Mouse (Mus musculus): ENCODE measurements around the gene Mat1a.

Mat1a gene

DNA sequence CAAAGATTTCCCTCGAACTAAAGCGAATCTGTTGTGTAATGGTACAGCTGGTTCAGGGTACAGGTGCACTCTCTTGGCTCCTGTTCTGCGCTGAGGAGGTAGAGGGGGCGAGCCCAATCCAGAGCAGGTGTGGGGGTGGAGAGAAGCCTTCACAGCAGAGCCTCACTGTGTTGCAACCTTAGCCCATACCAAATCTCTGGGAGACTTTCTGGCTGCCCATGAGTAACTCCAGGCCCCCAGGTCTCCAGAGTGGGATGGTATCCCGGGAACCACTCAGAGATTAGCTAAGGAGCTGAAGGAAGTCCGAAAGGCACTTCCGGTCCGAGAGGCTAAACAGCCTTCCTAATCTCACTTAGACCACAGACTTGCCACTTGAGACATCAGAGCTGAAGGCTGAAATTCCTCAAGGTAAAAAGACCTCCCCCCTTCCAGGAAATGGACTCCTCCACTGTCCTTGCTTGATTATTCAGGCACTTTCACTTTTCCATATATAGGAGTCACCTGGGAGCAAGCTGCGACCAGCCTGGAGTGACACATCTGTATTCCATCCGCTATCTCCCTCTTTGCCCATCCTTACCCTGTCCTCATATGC, at the start of gene Mat1a:
Gene Mat1a (plus strand): TSS at position 183 of the 592 bp plus-strand sequence.
- DNase-seq = no peak

DNA sequence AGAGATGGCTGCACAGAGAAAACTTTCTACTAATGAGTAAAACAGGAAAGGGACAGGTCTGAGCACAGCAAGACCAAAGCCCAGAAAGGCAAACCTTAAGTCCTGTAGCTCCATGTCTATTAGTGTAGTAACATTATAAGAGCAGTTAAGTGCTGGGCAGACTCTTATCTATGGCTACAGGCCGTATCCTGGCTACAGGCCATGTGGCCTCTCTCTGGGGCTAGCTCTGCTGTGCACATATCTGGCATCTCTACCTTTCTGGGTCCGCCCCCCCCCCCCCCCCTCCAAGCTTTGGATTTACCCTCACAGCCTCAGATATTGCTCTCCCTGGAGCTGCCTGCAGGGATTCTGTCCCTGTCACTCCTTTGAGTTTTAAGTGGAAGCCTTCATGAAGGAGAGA, 39.7 kb upstream of the Mat1a start:
- no peak for DNase-seq

DNA sequence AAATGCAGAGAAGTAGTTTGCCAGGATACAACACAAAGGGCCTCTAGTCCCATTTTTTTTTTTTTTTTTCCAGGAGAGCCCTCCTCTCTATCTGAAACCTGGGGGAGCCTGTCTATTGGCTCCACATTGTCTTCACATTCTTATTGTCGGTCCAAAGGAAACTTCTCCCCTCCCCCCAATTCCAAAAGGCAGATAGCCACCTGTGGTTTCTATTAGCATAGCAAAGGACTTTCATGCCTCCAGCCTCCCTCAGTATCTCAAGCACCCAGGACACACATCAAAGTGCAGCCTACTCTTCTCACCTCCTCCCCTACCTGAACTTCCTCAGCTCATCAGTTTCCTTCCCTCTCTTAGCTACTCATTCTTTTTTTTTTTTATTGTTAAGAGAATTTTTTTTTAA, 38.4 kb upstream of the Mat1a start:
- DNase-seq = no peak

DNA sequence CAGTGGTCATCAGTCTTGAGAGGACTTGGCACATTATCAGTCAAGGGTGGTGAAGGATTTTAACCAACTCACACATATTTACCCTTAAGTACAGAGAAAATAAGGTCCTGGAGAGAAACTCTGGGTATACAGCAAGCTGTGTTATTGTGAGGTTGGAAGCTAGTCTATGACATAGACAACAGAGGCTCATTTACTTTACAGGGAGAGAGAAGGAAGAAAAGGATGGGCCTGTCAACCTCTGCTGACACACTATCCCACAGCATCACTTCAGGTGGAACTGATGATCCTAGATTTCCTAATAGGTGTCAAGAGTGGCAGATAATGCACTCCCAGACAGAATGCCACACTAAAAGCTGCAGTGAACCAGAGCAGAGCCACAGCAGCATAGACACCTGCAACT, 35.7 kb upstream of the Mat1a start, which contains the start of gene Dydc2:
Gene Dydc2 (minus strand): TSS at position 101 of the 400 bp plus-strand sequence.
- no peak for DNase-seq

DNA sequence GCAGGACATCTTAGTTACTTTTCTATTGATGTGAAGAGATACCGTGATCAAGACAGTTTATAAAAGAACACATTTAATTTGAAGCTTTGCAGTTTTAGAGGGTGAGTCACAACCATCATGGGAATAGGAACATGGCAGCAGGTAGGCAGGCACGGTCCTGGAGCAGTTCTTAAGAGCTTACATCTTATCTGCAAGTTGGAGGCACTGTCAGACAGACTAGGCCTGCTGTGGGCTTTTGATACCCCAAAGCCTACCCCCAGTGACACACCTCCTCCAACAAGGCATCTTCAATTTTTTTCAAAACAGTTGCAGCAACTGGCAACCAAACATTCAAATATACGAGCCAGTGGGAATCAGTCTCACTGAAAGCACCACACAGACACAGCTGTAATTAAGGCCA, 34.5 kb upstream of the Mat1a start:
- no peak for DNase-seq

DNA sequence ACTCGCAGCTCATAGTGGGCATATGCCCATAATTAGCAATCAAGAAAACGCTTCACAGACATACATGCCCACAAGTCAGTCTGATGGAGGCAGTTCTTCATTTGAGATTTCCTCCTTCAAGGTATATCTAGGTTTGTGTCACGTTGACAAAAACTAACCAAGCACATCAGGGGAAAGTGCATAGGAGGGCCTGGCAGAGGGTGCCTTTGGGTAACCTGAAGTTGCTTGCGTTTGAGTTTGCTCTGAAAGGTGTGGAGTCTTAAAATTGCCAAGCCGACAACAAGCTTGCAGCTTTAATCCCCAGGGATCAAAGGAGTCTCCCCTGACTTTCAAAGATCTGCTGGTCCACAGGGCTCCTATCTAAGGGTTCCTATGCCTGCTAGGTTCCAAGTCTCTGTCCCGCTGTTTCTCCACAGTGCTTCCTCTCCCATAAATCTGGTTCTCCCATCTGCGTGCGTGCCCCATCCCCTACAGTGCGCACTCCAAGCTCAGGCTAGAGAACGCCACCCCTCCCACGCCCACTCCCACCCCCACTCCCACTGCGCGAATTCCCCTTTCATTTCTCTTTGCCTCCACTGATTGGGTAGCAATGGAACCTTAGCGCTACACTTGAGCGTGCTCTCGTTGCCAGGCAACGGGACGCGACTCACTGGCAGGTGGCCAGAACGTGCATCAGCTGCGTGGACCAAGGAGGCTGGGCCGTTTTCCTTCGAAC, 32.4 kb upstream of the Mat1a start, which contains the start of gene Dydc1:
Gene Dydc1 (plus strand): TSS at position 683 of the 715 bp plus-strand sequence.
- peak; percentile 83 for DNase-seq

DNA sequence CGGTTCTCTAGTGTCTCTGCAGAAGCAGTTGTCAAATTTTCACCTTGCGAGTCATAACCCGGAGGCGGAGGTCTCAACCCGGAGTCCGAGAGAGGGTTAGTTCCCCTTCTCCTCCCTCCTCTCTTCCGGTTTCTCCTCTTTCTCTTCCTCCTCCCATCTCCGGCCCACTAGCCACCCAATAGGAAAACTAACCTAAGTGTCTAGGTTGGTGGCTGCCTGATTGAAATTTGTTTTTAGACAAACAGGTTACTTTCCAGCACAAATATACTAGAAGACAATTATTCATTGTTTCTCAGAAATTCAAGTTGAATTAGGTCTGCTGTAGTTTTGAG, 31.9 kb upstream of the Mat1a start:
- no peak for DNase-seq

DNA sequence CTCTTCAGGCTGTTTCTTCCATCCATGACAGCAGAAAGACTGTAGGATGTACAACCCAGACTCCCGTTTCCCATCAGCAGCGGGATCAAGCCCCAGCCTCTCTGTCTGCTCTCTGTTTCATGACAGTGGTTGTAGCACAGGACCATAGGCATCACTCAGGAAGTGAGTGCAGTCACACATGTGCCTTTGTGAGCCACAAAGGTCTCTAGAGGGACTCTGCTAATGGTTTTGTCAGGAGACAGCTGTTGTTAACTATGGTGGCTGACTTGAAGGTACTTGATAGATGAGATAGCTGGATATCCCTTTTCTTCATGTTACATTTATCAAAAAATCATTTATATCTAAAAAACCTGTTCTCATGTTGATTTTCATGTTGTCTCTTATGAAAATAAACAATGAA, 22.4 kb upstream of the Mat1a start:
- no peak for DNase-seq

DNA sequence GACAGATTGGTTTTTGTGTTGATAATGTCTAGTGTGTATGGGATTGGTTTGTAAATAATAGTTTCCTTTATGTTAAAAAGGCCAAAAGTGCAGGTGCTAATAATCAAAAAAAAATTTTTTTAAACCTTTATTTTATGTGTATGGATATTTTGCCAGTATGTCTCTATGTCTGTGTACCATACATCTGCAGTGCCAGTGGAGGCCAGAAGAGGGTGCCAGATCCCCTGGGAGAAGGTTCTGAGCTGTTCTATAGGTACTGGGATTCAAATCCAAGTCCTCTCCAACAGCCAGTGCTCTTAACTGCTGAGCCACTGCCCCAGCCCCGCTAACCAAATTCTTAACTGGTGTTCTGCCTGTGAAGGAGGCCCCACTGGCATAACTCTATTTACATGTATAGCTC, 17.3 kb upstream of the Mat1a start:
- DNase-seq = peak; percentile 37

DNA sequence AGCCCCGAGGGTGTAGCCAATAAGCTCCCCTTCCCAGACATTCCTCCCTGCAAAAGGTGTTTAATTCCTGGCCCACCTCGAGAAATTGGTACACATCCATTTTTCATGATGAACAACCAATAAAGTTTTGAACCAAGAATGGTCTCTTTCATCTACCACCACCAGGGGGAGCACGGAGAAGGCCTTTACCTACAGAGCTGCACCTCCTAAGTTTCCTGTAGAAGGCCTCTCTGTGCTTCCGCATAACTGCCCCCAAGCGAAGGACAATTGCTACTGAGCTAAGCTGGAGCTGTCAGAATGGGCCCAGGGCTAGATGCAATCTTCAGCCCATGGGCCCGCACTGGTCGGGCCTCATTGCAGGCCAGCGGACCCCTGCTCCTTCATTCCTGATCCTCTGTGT, 14.1 kb upstream of the Mat1a start:
- peak; percentile 32 for DNase-seq

DNA sequence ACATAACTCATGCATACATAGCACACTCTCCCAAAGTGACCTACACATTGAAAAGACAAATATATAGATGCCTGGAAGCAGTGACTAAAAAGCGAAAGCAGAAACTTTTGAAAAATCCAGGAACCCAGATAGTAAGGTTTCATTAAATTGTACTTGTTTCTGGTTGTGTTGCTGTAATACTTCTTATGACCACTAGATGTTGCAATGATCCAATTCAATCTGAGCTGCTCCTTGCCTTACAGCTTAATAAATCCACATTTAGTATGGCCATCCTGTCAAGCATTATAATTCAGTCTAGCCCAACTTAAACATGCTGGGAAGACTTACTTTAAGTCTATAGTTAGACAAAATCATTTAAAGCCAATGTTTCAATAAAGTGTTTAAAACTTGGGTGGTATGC, 10.7 kb upstream of the Mat1a start:
- DNase-seq = no peak

DNA sequence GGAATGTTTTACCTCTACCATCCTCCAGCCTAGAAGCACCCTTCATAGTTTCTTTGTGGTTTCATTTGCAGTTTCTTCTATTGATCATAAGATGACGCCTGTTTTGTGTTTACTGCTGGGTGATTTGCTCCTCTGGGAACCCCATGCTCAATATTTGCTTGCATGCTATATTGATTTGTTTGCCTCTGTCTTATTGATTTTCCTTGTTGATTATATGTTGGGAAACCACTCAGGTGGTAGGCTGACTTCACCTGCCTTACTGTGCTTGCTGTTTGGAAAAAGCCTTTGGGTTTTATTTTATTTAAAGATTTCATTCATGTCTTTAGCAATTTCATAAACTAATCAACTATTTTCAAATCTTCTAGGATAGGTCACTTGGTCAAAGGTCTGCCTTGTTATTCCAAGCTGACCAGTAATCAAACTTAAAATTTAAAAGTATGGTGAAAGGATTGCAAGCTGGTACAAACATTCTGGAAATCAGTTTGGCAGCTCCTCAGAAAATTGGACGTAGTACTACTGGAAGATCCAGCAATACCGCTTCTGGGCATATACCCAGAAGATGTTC, 8.5 kb upstream of the Mat1a start:
- no peak for DNase-seq

DNA sequence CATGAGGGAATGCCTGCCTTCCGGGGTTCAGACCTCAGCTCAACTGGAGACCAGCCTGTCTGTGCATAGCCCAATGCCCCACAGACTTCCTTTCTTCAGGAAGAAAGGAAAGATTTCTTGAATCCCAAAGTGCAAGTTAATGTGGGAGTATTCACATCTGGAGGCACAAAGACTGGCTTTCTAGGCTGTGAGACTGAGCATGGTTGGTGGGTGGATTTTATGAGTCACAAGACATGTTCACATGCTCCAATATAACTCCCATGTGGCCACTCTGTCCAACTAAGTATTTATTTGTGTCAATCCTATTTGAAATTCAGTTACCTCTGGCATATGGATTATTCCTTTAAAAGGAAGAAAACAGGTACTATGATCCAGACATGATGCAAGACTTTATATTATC, 6.1 kb upstream of the Mat1a start:
- no peak for DNase-seq

DNA sequence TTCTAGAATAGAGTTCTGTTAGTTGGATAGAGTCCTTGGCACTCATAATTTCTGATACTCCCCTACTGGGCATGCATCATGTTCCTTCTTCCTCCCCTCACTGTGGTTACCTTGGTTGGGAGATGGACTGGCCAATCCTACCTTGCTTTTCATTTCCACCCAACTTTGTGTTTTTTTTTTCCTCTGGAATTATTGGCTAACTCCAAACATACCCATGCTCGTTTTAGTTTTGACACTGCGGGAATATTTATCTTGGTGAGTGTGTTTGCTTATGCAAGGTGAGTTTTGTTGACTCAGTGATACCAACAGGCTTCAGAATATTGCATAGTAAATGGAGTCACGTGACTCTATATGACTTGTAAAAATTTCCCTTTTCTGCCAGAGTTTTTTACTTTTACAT, 4.1 kb upstream of the Mat1a start:
- no peak for DNase-seq

DNA sequence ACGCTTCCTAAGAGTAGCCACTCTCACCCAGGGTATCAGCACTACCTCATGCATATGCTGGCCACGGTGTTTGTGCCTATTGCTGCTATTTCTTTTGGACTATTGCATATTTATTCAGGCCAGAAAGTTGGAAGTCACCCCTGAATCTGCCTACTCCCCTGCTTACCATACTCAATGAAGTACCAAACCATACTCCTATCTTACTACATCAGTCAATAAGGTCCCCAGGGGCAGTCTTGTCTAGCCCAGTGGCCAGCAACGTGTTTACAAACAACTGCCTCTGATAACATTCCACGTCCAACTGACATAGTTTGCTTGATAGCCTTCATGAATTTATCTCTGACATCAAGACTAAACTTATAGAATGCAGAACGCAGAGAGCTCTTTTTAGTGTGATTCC, 3.6 kb upstream of the Mat1a start:
- DNase-seq = no peak

DNA sequence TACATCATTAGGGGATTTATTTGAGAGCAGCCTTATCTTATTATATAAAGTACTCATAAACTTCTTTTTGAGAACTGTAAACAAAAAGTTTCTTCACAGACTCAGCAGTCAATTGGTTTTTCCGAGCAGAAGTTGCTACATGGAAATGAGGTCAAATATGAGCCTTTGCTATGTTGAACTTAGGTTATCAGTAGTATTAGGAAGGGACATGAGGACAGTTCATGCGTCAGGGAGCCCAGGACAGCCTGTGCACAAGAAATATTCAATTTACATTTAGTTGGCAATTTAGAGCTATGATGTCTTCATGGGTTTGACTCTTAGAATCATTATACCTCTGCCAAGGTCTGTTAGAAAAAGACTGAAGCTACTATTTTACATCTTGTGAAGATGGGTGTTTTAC, 2.6 kb upstream of the Mat1a start:
- no peak for DNase-seq

DNA sequence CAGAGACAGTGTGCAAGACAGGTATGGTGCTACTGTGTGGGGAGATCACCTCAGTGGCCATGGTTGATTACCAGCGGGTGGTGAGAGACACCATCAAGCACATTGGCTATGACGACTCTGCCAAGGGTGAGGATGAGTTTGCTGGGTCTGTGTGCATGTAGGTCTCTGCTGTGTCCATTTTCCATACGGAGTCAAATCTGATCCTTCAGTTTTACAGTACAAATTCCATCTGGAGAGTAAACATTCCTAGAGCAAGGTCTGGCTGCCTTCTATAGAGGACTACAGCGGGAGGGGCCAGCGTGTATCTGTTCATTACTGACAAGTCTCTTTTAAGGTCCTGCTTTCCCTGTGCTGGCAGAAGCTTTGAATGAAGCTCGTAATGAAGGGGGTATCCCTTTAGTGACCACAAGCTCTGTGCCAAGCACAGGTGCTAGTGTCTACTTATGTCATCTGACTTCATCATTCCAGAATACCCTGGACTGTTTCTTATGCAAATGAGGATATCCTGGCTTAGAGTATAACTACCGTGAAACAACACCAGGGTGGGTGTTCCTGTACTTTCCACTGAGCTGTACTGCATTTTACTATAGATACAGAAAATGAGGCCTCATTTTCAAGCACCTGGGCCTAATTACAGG, 6.3 kb downstream of the Mat1a start:
- no peak for DNase-seq

DNA sequence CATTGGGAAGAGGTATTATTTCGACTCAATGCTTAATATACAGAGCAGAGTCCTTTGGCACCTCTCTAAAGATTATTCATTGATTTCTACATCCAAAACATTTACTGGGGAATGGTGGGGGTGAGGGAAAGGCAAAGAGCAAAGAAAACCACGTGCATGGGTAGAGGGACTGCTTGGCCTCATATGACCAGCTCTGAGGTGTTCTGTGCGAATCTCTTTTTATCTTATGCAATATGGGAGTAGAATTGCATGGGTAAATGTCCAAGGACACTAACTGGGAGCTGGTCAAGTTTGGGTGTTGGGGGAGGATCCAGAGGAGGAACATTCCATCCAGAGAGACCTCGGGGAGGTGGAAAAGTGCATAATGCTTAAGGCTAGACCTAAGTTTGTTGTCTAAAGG, 8.1 kb downstream of the Mat1a start:
- DNase-seq = no peak

DNA sequence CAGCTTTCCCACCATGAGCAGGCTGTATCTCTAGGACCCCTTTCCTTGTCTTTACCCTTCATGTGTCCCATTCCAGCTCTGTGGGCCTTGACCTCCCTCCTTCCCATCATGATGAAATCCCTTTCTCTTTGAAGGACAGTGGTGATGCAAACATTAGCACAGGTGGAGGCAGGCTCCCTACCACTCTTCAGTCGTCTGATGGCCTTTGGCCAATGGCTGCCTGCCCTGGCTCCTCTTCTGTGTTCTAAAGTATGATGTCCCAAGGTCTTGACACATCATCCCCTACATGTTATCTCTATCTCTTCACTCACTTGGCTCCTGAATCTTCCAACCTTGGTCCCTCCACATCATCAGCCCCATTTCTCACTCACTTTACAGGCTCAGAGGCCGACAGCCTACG, 11.4 kb downstream of the Mat1a start:
- no peak for DNase-seq

DNA sequence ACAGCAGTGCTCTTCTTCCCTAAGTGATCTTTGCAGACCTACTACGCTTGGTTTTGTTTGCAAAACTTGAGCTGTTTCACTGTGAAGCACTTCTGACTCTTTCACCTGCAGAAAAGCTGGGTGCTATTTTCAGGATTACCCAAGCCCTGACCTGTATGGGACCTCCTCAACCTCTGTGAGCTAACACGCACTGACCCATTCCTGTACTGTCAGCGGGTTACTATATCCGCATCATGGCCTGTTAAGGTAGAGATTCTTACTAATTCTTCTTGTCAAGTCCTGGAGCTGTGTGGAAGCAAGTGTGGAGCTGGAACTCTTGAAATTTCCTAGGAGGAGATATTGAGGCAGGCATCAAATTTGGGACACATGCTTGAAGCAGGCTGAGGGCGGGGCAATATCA, 19.8 kb downstream of the Mat1a start:
- no peak for DNase-seq

DNA sequence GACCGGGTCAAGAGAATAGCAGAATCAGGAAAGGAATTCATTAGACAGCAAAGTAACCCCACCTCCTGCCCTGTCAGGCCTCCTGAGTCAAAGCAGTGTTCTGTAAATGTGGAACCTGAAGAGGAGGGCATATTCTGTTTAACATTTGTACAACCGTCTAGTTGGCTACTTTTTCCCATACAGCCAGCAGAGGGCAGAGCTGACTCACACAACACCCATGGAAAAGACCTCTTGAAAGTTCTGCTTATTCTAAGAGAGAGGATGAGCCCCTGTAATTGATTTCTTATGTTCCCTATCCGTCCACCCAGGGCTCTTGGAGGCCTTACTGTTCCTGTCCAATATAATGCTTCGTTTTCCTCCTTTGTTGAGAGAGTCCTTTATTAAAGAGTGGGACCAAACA, 23.2 kb downstream of the Mat1a start:
- DNase-seq = peak; percentile 46

DNA sequence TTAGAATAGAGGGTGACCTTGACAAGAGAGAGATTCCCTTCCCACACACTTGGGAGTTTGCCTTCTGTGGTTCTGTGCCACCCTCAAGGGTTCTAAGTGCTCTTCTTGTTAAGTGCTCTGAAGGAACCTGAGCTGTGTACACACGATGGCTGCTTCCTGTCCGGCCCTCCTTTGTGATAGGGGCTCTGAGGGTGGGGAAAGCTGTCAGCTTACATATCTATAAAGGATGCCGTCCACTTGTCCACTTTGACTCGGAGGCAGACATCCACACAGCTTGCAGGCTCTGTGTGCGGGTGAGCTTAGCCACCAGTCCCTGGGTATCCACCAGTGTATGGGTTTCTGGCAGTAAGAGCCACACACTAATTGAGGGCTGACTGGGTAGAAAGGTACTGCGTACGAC, 26.7 kb downstream of the Mat1a start, which contains the start of gene Sftpa1:
Gene Sftpa1 (plus strand): TSS at position 243 of the 400 bp plus-strand sequence.
- DNase-seq = no peak

DNA sequence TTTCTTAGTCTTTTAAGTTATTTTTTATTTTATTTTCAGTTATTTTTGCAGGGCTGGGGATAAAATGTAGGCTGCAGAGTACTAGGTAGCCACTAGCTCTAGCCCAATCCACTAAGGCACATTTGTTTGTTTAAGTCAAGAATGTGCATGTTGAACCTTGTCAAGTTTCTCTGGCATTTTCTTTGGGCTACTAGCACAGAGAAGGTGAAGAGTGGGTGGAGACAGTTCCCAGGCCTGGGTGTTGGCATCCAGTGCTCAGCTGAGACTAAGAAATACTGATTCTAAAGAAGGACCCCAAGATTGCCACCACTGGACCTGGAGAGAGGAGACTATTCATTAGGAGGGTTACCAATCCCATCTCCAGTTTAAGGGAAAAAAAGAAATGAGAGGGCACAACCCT, 32.2 kb downstream of the Mat1a start:
- DNase-seq = no peak

DNA sequence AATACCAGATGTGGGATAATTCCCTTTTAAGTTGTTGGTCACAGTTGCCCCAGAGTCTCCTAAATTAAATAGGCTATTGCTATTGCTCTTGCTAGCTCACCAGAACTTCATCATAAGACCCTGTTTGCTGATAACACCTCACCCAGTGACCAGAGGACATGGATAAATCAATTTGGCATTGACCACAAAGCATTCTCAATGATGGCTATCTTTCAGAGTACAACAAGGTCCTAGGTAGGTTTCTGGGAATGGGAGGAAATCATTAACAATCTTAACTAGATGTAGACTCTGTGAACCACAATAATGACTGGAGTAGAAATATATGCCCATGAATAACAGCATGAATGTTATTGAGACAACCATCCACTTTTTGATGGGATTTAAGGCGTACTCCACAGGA, 35.9 kb downstream of the Mat1a start:
- no peak for DNase-seq
